Mouse (Mus musculus): ENCODE data around the gene Ssbp2. TPM values are rescaled to one million over a fixed set of nuclear protein-coding genes. Genes with fewer than 3 reads are reported as not detected.

The Ssbp2 gene
- total and polyA plus RNA-seq, 3 experiments = 12.6 to 38.4 TPM; not detected in 1

GRCm38 (mm10) chr13:91433021-91433420 is 27.1 kb upstream of the Ssbp2 start:
- Histone ChIP-seq H3K4me3 (ENCODE audit: control insufficient read depth in 1 of 2, insufficient read depth in 1 of 2, low read depth in 2 of 2, low read length in 2 of 2) (no peak overlapping the region), H3K4me1 (ENCODE audit: control insufficient read depth in 1 of 2, insufficient read depth in 2 of 2, low read length in 2 of 2) (no peaks in the 10 kb centered on the region), H3K27me3 (ENCODE audit: control insufficient read depth in 1 of 2, insufficient read depth in 2 of 2, low read length in 2 of 2) (no peaks in the 10 kb centered on the region; a peak in 1 of 4 replicates), H3K27ac (ENCODE audit: control insufficient read depth, low read depth, low read length) (no peak overlapping the region), H3K79me2 (ENCODE audit: control insufficient read depth, insufficient read depth, low read length, poor library complexity) (no peaks in the 10 kb centered on the region), H3K9me3 (replicated peaks; ENCODE audit: insufficient read depth, low read length) (no peaks in the 10 kb centered on the region), H3K9ac (ENCODE audit: control insufficient read depth, low read depth, low read length, poor library complexity, severe bottlenecking) (no peak overlapping the region), H3K36me3 (ENCODE audit: control insufficient read depth in 1 of 2, insufficient read depth in 2 of 2, low read length in 2 of 2) (no peaks in the 10 kb centered on the region)
- DNase-seq (ENCODE audit: low read depth, low spot score) = no peak
- TF ChIP-seq MAFK (IDR thresholded peaks at IDR 0.05; ENCODE audit: borderline replicate concordance, low read depth, low read length) (no peak), ZKSCAN1 (IDR thresholded peaks at IDR 0.05; ENCODE audit: low read depth, low read length) (no peak), NRF1 (IDR thresholded peaks at IDR 0.05; ENCODE audit: insufficient read depth, low read depth, low read length, poor library complexity, severe bottlenecking) (no peak), KAT2A (conservative IDR thresholded peaks at IDR 0.05; ENCODE audit: low read depth, low read length) (no peak), E2F4 (IDR thresholded peaks at IDR 0.05; ENCODE audit: borderline replicate concordance, low read depth, low read length) (no peak), GABPA (IDR thresholded peaks at IDR 0.05; ENCODE audit: low read depth, low read length) (no peak), SIN3A (IDR thresholded peaks at IDR 0.05; ENCODE audit: low read length) (no peak), POLR2A (IDR thresholded peaks at IDR 0.05; ENCODE audit: control insufficient read depth in 1 of 2, insufficient read depth in 1 of 2, low read depth in 1 of 2, low read length in 2 of 2, poor library complexity in 1 of 2) (no peak), MXI1 (IDR thresholded peaks at IDR 0.05; ENCODE audit: low read depth, low read length) (no peak), ELF1 (IDR thresholded peaks at IDR 0.05; ENCODE audit: low read depth, low read length) (no peak), RCOR1 (IDR thresholded peaks at IDR 0.05; ENCODE audit: low read depth, low read length) (no peak), ZMIZ1 (IDR thresholded peaks at IDR 0.05; ENCODE audit: low read depth, low read length) (no peak)

GRCm38 (mm10) chr13:91437931-91438330 is 22.2 kb upstream of the Ssbp2 start:
- Histone ChIP-seq H3K27me3 (ENCODE audit: control insufficient read depth in 1 of 2, insufficient read depth in 2 of 2, low read length in 2 of 2) (no peaks in the 10 kb centered on the region; a peak in 1 of 4 replicates), H3K9ac (ENCODE audit: control insufficient read depth, low read depth, low read length, poor library complexity, severe bottlenecking) (no peak overlapping the region), H3K4me1 (ENCODE audit: control insufficient read depth in 1 of 2, insufficient read depth in 2 of 2, low read length in 2 of 2) (no peaks in the 10 kb centered on the region), H3K36me3 (ENCODE audit: control insufficient read depth in 1 of 2, insufficient read depth in 2 of 2, low read length in 2 of 2) (no peaks in the 10 kb centered on the region), H3K9me3 (replicated peaks; ENCODE audit: insufficient read depth, low read length) (no peaks in the 10 kb centered on the region), H3K79me2 (ENCODE audit: control insufficient read depth, insufficient read depth, low read length, poor library complexity) (no peaks in the 10 kb centered on the region), H3K4me3 (ENCODE audit: control insufficient read depth in 1 of 2, insufficient read depth in 1 of 2, low read depth in 2 of 2, low read length in 2 of 2) (no peak overlapping the region), H3K27ac (ENCODE audit: control insufficient read depth, low read depth, low read length) (no peak overlapping the region)
- DNase-seq (ENCODE audit: low read depth, low spot score) = no peak
- TF ChIP-seq BHLHE40 (IDR thresholded peaks at IDR 0.05; ENCODE audit: borderline replicate concordance, low read depth, low read length) (no peak), MEF2A (IDR thresholded peaks at IDR 0.05; ENCODE audit: extremely low read depth, insufficient replicate concordance, low read depth, low read length, poor library complexity, severe bottlenecking) (no peak), RAD21 (IDR thresholded peaks at IDR 0.05; ENCODE audit: low read depth, low read length) (no peak), POLR2AphosphoS2 (IDR thresholded peaks at IDR 0.05; ENCODE audit: low read length) (no peak), JUND (IDR thresholded peaks at IDR 0.05; ENCODE audit: low read depth, low read length) (no peak), TBP (IDR thresholded peaks at IDR 0.05; ENCODE audit: low read depth, low read length) (no peak), CTCF (IDR thresholded peaks at IDR 0.05 in 2 of 3, conservative IDR thresholded peaks at IDR 0.05 in 1 of 3; ENCODE audit: control insufficient read depth in 1 of 3, insufficient read depth in 1 of 3, low read depth in 2 of 3, low read length in 3 of 3, poor library complexity in 1 of 3, severe bottlenecking in 1 of 3) (no peak), MAFK (IDR thresholded peaks at IDR 0.05; ENCODE audit: borderline replicate concordance, low read depth, low read length) (no peak), CHD1 (IDR thresholded peaks at IDR 0.05; ENCODE audit: low read depth, low read length) (no peak), NRF1 (IDR thresholded peaks at IDR 0.05; ENCODE audit: insufficient read depth, low read depth, low read length, poor library complexity, severe bottlenecking) (no peak), SIN3A (IDR thresholded peaks at IDR 0.05; ENCODE audit: low read length) (no peak), RCOR1 (IDR thresholded peaks at IDR 0.05; ENCODE audit: low read depth, low read length) (no peak), MAZ (IDR thresholded peaks at IDR 0.05; ENCODE audit: low read depth, low read length) (no peak), TAL1 (IDR thresholded peaks at IDR 0.05; ENCODE audit: low read length) (no peak), E2F4 (IDR thresholded peaks at IDR 0.05; ENCODE audit: borderline replicate concordance, low read depth, low read length) (no peak), MYC (IDR thresholded peaks at IDR 0.05; ENCODE audit: low read depth, low read length) (no peak)

All from MEL (cell line).